Mouse (Mus musculus) kidney, embryonic 14.5 days (tissue): ENCODE data around the gene Meis2. TPM values are rescaled to one million over a fixed set of nuclear protein-coding genes. Genes with fewer than 3 reads are reported as not detected.

Experiments
- ATAC-seq: fragments of 200-750 bp; cut with Nextera tagmentation; 2 replicates; pipeline ENCODE4 v1.8.0; 2017; ENCODE audit warnings: moderate number of reproducible peaks, mild to moderate bottlenecking, moderate TSS enrichment, moderate library complexity; ENCODE audit not compliant: low FRiP score, low TSS enrichment
- H3K27ac ChIP-seq: fragments of 300-500 bp; sonication (generic); 2 replicates; pipeline ENCODE4 v1.5.1; 2014; ENCODE audit warnings: low read depth, mild to moderate bottlenecking, low read length, moderate library complexity, mixed read lengths
- H3K27me3 ChIP-seq: fragments of 300-500 bp; sonication (generic); 2 replicates; pipeline ENCODE4 v1.6.1; 2014; ENCODE audit warnings: mild to moderate bottlenecking, low read length; ENCODE audit not compliant: control insufficient read depth, insufficient read depth
- H3K36me3 ChIP-seq: fragments of 300-500 bp; sonication (generic); 2 replicates; pipeline ENCODE4 v1.6.1; 2014; ENCODE audit warnings: low read length, mixed read lengths; ENCODE audit not compliant: control insufficient read depth, insufficient read depth
- H3K4me1 ChIP-seq: fragments of 300-500 bp; sonication (generic); 2 replicates; pipeline ENCODE4 v1.6.1; 2014; ENCODE audit warnings: low read length, mixed read lengths; ENCODE audit not compliant: control insufficient read depth, insufficient read depth
- H3K4me2 ChIP-seq: fragments of 300-500 bp; sonication (generic); replicated peaks from 2 replicates; pipeline ENCODE4 v1.6.1; 2014; ENCODE audit warnings: low read depth, mild to moderate bottlenecking, low read length
- H3K4me3 ChIP-seq: fragments of 300-500 bp; sonication (generic); 2 replicates; pipeline ENCODE4 v1.5.1; 2014; ENCODE audit warnings: mild to moderate bottlenecking, low read length
- H3K9ac ChIP-seq: fragments of 300-500 bp; sonication (generic); 2 replicates; pipeline ENCODE4 v1.6.1; 2014; ENCODE audit warnings: low read depth, mild to moderate bottlenecking, low read length, moderate library complexity
- H3K9me3 ChIP-seq: fragments of 300-500 bp; sonication (generic); 2 replicates; pipeline ENCODE4 v1.6.1; 2016; ENCODE audit warnings: low read length; ENCODE audit not compliant: control insufficient read depth
- WGBS: fragments of 180-500 bp; shearing (Covaris S2); extraction: QIAGEN DNeasy Blood & Tissue Kit; methylation state at CpG from one replicate; pipeline ENCODE4 v1.1.7; 2014; 5-methylcytosine and 5-hydroxymethylcytosine counted together
- polyA plus RNA-seq: library from polyadenylated mRNA; unstranded; fragments of >200 nt; fragmentation: Nextera tagmentation; extraction: Ambion mirVana; gene quantifications from 2 replicates; pipeline ENCODE4 v1.2.1, GENCODE M21; 2014

Meis2 gene
- polyA plus RNA-seq, 1 experiment from 2014 or later = 112 TPM

DNA sequence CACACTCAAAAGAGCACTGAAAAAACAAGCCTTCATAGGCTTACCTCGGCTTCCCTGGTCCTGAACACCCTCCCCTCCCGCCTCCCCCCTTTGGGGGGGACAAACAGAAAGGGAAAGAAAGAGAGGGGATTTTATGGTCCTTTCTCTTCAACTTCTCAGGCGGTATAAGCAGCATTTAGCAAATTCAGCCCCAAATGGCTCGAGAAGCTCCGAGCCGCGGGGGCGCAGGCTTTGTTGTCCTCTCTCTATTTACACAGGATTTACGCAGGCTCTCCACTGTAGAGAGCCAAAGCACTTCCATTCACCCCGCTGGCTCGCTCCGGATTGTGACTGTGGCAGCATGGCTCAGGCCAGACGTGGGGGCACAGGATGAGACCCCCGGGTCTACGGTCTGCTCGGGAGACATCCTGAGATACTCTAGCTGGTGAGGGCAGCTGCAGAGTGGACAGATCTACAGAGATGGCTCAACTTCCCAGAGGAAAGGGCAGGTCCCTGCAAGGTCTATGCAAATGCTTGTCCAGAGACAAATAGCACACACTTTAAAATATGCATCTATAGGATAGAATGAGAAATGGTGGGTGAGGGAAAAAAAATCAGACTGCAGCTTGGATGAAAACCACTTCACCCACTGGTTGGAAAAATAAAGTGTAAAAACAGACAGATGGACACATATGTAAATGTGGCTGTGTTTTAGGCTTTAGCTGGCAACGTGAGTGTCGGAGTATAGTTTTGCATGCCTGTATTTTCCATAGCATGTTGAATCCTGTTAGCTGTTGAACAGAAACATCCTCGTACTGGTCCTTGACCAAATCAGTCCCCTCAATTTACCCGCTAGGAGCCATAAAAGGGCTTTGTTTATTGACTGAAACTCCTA is 56.3 kb downstream of the Meis2 start:
- peak overlapping the region; percentile 44 for H3K4me2 ChIP-seq
- 15% methylated on average over 19 of the region's 20 CpGs for WGBS
- H3K27ac ChIP-seq = peak overlapping the region; percentile 37
- H3K9me3 ChIP-seq = no peaks in the 10 kb centered on the region
- no peaks in the 10 kb centered on the region for H3K27me3 ChIP-seq
- peaks cover 24% of the 10 kb centered on the region for H3K4me1 ChIP-seq
- H3K36me3 ChIP-seq = peaks cover 31% of the 10 kb centered on the region
- H3K4me3 ChIP-seq = peak overlapping the region; percentile 22
- no peak overlapping the region for H3K9ac ChIP-seq
- peak; percentile 66 for ATAC-seq

DNA sequence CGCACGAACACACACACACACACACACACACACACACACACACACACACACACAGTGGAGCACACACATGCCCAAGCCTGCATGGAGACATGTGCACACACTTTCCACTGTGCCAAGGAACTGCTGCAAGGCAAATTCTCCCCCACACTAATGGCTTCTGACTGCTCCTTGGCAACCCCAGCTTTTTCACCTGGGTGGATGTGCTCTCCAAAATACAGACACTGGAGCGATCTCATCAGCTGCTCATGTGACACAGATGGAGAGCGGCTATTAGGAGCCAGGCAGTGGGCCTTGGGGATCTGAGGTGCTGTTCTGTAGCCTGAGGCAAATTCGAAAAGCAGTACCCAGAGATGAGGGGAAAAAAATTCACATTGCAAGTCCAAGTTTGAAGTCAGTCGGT is 63.3 kb downstream of the Meis2 start:
- Histone ChIP-seq H3K4me3 (no peak overlapping the region), H3K4me1 (peaks cover 13% of the 10 kb centered on the region; the same call in 1 of the 2 replicates), H3K9me3 (no peaks in the 10 kb centered on the region), H3K4me2 (no peak overlapping the region), H3K9ac (no peak overlapping the region), H3K27me3 (no peaks in the 10 kb centered on the region), H3K27ac (no peak overlapping the region), H3K36me3 (peaks cover 49% of the 10 kb centered on the region)
- peak; percentile 45; the same call in 1 of the 2 replicates for ATAC-seq
- 67% methylated on average over 6 of the region's 6 CpGs for WGBS

DNA sequence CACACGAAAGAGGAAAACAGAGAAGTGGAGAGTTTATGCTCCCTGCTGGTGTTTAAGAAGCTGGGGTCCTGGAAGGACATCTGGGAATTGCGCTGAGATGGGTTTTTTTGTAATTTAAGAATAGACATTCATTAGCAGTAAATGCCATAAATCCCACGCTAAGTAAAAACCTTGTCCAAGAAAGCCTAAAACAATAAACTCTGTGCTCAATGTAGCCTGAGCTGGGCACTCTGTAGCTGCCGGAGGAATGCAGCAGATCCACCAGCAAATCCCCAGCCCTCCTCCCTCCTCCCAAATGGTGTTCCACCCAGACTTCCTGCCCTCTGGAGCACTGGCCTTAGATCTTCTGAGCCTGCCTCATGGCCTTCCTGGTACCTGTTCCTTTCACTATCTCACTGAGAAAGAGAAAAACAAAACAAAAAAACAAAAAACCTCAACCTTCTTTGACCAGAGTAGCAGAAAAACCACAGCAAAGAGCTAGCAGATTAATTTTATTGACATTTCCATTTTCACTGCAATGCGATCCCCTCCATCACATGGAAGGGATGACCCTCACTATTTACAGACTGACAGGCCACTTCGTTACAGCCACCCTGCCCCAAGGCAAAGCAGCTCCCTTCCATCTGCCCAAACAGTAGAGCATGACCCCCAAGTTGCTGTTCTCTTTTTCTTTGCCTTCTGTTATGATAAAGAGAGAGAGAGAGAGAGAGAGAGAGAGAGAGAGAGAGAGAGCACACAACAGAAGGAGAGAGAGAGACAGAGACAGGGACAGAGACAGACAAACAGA is 64.1 kb downstream of the Meis2 start:
- Histone ChIP-seq H3K9me3 (no peaks in the 10 kb centered on the region), H3K27me3 (no peaks in the 10 kb centered on the region), H3K4me2 (no peak overlapping the region), H3K36me3 (peaks cover 49% of the 10 kb centered on the region), H3K4me3 (no peak overlapping the region), H3K9ac (no peak overlapping the region), H3K27ac (peak overlapping the region; percentile 37; the same call in 1 of the 2 replicates), H3K4me1 (peaks cover 14% of the 10 kb centered on the region; the same call in 1 of the 2 replicates)
- WGBS = 17% methylated on average over 6 of the region's 6 CpGs
- ATAC-seq = peak; percentile 68; the same call in 1 of the 2 replicates

DNA sequence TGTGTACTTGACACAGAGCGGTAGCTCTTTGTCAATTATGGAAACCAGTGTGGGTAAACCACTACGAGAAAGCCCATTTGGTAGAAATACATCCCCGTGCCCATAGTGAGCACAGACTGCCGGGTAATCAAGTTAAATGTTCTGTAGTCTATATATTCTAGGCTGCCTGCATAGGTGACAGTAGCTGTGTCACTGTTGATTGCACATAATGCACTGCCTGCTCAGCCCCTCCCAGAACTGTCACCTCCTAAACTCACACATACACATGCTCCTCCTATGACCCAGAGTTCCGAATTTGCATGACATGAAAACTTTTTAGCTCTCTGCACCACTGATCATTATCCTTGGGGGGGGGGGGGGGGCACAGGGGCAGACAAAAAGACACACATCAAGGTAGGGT is 65.1 kb downstream of the Meis2 start:
- H3K9ac ChIP-seq = no peak overlapping the region
- 0 out of 2 replicates have a peak, but pooled peaks have one; percentile 22 for ATAC-seq
- H3K27ac ChIP-seq = no peak overlapping the region
- H3K4me3 ChIP-seq = no peak overlapping the region
- H3K9me3 ChIP-seq = no peaks in the 10 kb centered on the region
- no peak overlapping the region for H3K4me2 ChIP-seq
- 44% methylated on average over 5 of the region's 5 CpGs for WGBS
- H3K4me1 ChIP-seq = peaks cover 16% of the 10 kb centered on the region; the same call in 1 of the 2 replicates
- H3K36me3 ChIP-seq = peaks cover 52% of the 10 kb centered on the region
- no peaks in the 10 kb centered on the region for H3K27me3 ChIP-seq

DNA sequence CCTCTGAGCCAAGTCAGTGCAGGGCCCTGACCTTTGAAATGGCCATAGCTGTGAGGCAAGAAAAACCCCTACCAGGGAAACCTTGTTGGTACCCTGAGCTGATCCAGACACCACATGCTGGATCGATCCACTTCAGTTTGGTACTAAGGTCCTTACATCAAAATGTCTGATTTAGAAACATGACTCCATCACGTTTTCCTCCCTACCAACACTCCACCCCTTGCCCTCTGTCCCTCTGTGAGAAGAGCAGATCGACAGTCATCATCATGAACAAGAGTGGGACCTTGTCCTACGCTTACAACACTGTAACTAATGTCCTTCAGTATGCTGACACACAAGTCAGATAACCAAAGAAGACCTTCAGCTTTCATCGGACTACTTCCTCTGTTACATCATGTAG is 66.8 kb downstream of the Meis2 start:
- no peak overlapping the region for H3K4me2 ChIP-seq
- no peak overlapping the region for H3K4me3 ChIP-seq
- 59% methylated on average over 5 of the region's 5 CpGs for WGBS
- ATAC-seq = no peak
- no peak overlapping the region for H3K9ac ChIP-seq
- peaks cover 18% of the 10 kb centered on the region; the same call in 1 of the 2 replicates for H3K4me1 ChIP-seq
- H3K27me3 ChIP-seq = no peaks in the 10 kb centered on the region
- H3K27ac ChIP-seq = no peak overlapping the region
- H3K36me3 ChIP-seq = peaks cover 44% of the 10 kb centered on the region
- H3K9me3 ChIP-seq = no peaks in the 10 kb centered on the region

DNA sequence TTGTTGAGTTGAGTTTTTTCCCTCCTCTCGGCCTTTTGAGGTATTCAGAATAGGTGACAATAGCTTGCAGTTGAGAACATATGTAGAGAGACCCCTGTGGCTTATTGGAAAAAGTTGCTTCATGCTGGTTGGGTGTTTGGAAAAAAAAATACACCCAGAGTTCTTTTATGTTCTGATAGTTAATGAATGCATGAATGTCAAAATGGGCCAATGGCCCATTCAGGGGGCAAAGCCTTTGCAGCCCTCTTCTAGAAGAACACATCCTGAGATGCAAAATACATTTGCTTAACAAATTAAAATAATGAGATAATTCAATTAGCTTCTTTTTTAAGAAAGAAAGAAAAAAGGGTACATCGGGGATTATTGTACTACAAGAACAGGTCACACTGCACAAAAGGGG is 69.2 kb downstream of the Meis2 start:
- H3K4me2 ChIP-seq = no peak overlapping the region
- peaks cover 12% of the 10 kb centered on the region; the same call in 1 of the 2 replicates for H3K4me1 ChIP-seq
- no peaks in the 10 kb centered on the region for H3K27me3 ChIP-seq
- WGBS = 79% methylated on average over 2 of the region's 2 CpGs
- no peak overlapping the region for H3K27ac ChIP-seq
- no peak for ATAC-seq
- no peaks in the 10 kb centered on the region for H3K9me3 ChIP-seq
- no peak overlapping the region for H3K4me3 ChIP-seq
- H3K36me3 ChIP-seq = peaks cover 36% of the 10 kb centered on the region
- H3K9ac ChIP-seq = no peak overlapping the region

DNA sequence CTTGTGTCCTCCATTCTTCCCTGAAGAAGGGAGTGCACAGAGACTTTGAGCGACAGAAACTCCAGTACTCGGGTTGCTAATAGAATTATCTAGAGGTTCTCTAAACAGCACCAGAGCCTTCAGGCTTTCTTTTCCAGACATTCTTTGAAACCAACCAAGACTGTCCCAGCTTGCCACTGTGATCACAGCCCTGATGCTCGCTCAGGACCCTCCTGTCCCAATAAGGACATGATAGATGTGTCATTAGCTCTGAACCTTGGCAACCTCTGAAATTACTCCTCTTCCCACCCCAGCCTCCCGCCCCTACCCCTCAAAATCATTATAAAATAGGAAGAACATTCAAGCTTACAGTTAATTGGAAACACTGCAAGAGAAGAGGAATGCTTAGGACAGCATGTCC is 71.8 kb downstream of the Meis2 start:
- H3K9ac ChIP-seq = no peak overlapping the region
- H3K36me3 ChIP-seq = peaks cover 27% of the 10 kb centered on the region; the same call in 1 of the 2 replicates
- WGBS = 50% methylated on average over 4 of the region's 4 CpGs
- no peaks in the 10 kb centered on the region for H3K27me3 ChIP-seq
- H3K4me1 ChIP-seq = peaks cover 6% of the 10 kb centered on the region; the same call in 1 of the 2 replicates
- ATAC-seq = peak; percentile 56; the same call in 1 of the 2 replicates
- no peak overlapping the region for H3K4me3 ChIP-seq
- no peak overlapping the region for H3K4me2 ChIP-seq
- H3K27ac ChIP-seq = no peak overlapping the region
- H3K9me3 ChIP-seq = no peaks in the 10 kb centered on the region

DNA sequence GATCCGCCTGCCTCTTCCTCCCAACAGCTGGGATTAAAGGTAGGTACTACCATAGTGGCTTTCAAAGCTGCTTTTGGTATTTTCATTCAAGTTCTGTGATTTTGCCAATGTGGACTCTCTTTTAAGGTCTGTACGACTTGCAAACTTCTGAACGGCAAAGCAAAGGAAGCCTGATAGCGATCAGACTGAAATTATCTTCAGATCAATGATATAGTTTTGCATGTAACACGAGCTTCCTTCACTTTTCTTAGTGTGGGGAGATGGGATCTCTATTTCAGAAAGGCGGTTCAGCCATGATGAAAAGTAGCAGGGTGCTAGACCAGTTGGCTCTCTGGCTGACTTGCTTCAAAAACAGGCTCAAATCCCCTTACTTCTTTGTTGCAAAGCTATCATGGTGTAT is 76.4 kb downstream of the Meis2 start:
- H3K4me3 ChIP-seq = no peak overlapping the region
- H3K36me3 ChIP-seq = peaks cover 8% of the 10 kb centered on the region; the same call in 1 of the 2 replicates
- no peak overlapping the region for H3K9ac ChIP-seq
- H3K4me2 ChIP-seq = no peak overlapping the region
- no peak for ATAC-seq
- H3K27ac ChIP-seq = no peak overlapping the region
- H3K27me3 ChIP-seq = no peaks in the 10 kb centered on the region
- WGBS = 89% methylated on average over 6 of the region's 6 CpGs
- H3K4me1 ChIP-seq = 0 out of 2 replicates have a peak, but pooled peaks cover 5% of the 10 kb centered on the region
- no peaks in the 10 kb centered on the region for H3K9me3 ChIP-seq
